Mouse (Mus musculus): ENCODE results near the gene Rbfox1.

GRCm38 (mm10) chr16:6853796-6854195 is 968.6 kb downstream of the Rbfox1 start:
- TF ChIP-seq GATA1 (IDR thresholded peaks at IDR 0.05; ENCODE audit: low read depth, low read length): no peak
- TF ChIP-seq CTCF (IDR thresholded peaks at IDR 0.05 in 2 of 3, conservative IDR thresholded peaks at IDR 0.05 in 1 of 3; ENCODE audit: control insufficient read depth in 1 of 3, insufficient read depth in 1 of 3, low read depth in 2 of 3, low read length in 3 of 3, poor library complexity in 1 of 3, severe bottlenecking in 1 of 3): no peak
- no peak for TF ChIP-seq POLR2A (IDR thresholded peaks at IDR 0.05; ENCODE audit: control insufficient read depth in 1 of 2, insufficient read depth in 1 of 2, low read depth in 1 of 2, low read length in 2 of 2, poor library complexity in 1 of 2)
- no peak for TF ChIP-seq MXI1 (IDR thresholded peaks at IDR 0.05; ENCODE audit: low read depth, low read length)
